Mouse (Mus musculus) liver, postnatal 0 days (tissue): ENCODE data around the gene Scarf1. TPM values are rescaled to one million over a fixed set of nuclear protein-coding genes. Genes with fewer than 3 reads are reported as not detected.

Experiments used
- ATAC-seq: fragments of 200-750 bp; cut with Nextera tagmentation; 2 replicates; pipeline ENCODE4 v1.8.0; 2017; ENCODE audit warnings: mild to moderate bottlenecking, moderate library complexity
- DNase-seq: peaks from one replicate; pipeline ENCODE4 v3.0.0-alpha.2; 2016
- H3K27ac ChIP-seq: fragments of 300-500 bp; sonication (generic); 2 replicates; pipeline ENCODE4 v1.5.1; 2014; ENCODE audit warnings: antibody characterized with exemption, moderate library complexity, mild to moderate bottlenecking, low read depth
- H3K27me3 ChIP-seq: fragments of 300-500 bp; sonication (generic); 2 replicates; pipeline ENCODE4 v1.6.1; 2014; ENCODE audit warnings: low read length, control low read depth, mixed read lengths; ENCODE audit not compliant: insufficient read depth
- H3K36me3 ChIP-seq: fragments of 300-500 bp; sonication (generic); replicated peaks from 2 replicates; pipeline ENCODE4 v1.6.1; 2014; ENCODE audit warnings: mild to moderate bottlenecking, control low read depth, low read length, moderate library complexity, mixed read lengths; ENCODE audit not compliant: insufficient read depth
- H3K4me1 ChIP-seq: fragments of 300-500 bp; sonication (generic); 2 replicates; pipeline ENCODE4 v1.6.1; 2014; ENCODE audit warnings: antibody characterized with exemption, mild to moderate bottlenecking, control low read depth; ENCODE audit not compliant: insufficient read depth
- H3K4me2 ChIP-seq: fragments of 300-500 bp; sonication (generic); 2 replicates; pipeline ENCODE4 v1.6.1; 2014; ENCODE audit warnings: low read depth, mild to moderate bottlenecking, low read length, moderate library complexity, mixed read lengths
- H3K4me3 ChIP-seq: fragments of 300-500 bp; sonication (generic); 2 replicates; pipeline ENCODE4 v1.5.1; 2014; ENCODE audit warnings: low read depth, low read length
- H3K9ac ChIP-seq: fragments of 300-500 bp; sonication (generic); replicated peaks from 2 replicates; pipeline ENCODE4 v1.6.1; 2014; ENCODE audit warnings: mild to moderate bottlenecking, moderate library complexity
- H3K9me3 ChIP-seq: fragments of 300-500 bp; sonication (generic); 2 replicates; pipeline ENCODE4 v1.6.1; 2016; ENCODE audit warnings: mild to moderate bottlenecking, control low read depth, low read length, mixed read lengths
- CTCF ChIP-seq: sonication (generic); IDR thresholded peaks from 2 replicates; pipeline ENCODE4 v1.5.1; 2016; ENCODE audit warnings: antibody characterized with exemption, low read depth
- EP300 ChIP-seq: IDR thresholded peaks from 2 replicates; pipeline ENCODE4 v1.6.1; 2016; ENCODE audit warnings: antibody characterized with exemption, low read depth, mild to moderate bottlenecking
- WGBS: fragments of 180-500 bp; shearing (Covaris S2); extraction: QIAGEN DNeasy Blood & Tissue Kit; methylation state at CpG from one replicate; pipeline ENCODE4 v1.1.7; 2014; ENCODE audit not compliant: insufficient replicate concordance; 5-methylcytosine and 5-hydroxymethylcytosine counted together
- polyA plus RNA-seq: library from polyadenylated mRNA; unstranded; fragments of >200 nt; fragmentation: Nextera tagmentation; extraction: Ambion mirVana; gene quantifications from 2 replicates; pipeline ENCODE4 v1.2.1, GENCODE M21; 2015

Scarf1 gene
- polyA plus RNA-seq, 1 experiment from 2014 or later = 3.1 TPM

DNA sequence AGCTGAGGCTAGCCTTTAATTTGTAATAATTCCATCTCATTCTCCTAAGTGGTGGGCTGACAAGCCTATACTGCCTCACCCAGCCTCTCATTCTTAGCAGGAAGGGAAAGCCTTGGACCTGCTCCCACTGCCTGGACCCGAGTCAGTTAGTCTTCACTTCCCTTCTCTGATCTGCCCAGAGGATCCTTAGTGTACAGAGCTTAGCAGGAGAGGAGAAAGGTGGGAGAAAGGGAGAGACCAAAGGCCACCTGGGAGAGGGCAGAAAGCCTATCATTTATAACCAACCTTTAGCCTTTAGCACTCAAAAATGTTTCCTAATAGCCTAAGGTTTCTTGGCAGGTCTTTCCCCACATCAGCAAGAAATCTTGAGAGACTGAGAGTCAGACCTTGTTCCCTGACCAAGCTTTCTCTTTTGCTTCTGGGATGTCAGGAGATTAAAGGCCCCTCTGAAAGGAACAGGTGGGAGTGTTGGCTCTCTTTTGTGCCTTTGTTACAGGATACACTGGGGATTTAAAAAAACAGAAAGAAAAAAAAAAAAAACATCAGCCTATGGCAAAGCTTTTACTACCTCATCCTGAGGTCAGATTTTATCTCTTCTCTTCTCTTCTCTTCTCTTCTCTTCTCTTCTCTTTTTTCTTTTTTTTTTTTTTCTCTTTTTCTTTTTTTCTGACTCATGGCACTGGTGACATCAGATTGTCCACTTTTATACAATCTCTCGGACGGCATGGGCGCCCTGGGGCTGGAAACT is 21.1 kb downstream of the Scarf1 start:
- peak overlapping the region; percentile 94; the same call in 1 of the 2 replicates for H3K4me2 ChIP-seq
- TF ChIP-seq CTCF (no peak), EP300 (no peak)
- no peaks in the 10 kb centered on the region for H3K9me3 ChIP-seq
- H3K36me3 ChIP-seq = no peaks in the 10 kb centered on the region; the same call in 1 of the 2 replicates
- no peak overlapping the region for H3K4me3 ChIP-seq
- no peak overlapping the region for H3K9ac ChIP-seq
- no peak for DNase-seq
- H3K27me3 ChIP-seq = no peaks in the 10 kb centered on the region
- H3K27ac ChIP-seq = peak overlapping the region; percentile 23; the same call in 1 of the 2 replicates
- ATAC-seq = no peak
- WGBS = 45% methylated on average over 4 of the region's 4 CpGs
- peaks cover 21% of the 10 kb centered on the region for H3K4me1 ChIP-seq

DNA sequence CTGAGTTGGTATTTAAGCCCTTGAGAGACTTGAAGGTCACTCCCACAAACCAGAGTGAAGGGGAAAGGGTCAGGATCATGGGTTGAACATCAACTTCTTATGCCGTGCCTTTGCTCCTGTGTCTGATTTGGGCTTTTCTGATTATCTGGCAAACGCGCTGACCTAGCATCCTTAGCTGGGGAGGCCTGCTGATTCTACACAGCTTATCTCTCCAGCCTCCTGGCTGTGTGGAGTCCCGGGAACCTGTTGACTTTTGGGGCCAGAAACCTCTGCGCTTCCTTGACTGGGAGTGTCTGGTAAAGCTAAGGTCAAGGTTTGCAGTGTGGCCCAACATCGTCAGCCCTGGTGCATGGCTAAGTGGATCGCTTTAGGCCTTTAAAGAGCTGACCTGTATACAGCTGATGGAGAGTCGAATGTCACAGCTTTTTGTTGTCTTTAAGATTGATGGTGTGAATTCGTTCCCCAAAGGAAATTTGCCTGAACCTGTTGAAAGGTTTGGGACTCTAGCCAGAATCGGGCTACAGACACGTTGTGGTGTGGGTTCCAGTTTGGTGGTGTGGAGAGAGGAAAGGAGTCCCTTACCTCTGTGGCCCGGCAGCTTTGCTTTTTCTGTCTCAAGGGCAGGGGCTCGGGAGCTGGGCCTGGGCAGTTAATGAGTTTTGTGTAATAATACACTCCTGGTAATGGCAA is 21.9 kb downstream of the Scarf1 start:
- no peak overlapping the region for H3K27ac ChIP-seq

DNA sequence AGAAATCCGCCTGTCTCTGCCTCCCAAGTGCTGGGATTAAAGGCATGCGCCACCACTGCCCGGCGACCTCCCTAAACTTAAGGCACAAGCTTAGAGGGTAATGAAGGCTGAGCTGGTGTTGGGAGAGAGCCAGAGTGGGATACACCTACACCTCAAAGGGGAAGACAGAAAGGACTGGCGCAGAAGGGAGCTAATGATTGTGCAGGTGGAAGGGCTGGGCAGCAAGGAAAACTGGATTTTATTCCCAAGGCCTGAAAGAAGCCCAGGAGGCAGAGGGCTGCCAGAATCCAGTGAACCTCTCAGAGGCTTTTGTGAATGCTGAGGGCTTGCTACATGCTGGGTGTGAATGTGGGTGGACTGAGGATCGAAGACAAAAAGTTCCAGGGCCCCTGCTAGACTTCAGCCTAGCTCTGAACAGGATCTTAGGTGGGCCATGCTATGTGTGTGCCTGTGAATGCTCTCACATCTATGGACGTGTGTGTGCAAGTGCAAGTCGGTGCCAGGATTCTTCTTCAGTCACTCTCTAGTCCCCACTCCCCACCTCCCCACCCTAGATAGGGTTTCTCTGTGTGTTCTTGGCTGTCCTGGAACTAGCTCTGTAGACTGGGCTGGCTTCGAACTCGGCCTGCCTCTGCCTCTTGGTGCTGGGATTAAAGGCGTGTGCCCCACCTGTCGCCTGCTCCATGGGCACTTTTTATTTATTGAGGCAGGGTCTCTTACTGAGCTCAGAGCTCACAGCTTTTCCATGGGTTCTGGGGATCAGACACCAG is 23.1 kb downstream of the Scarf1 start:
- Histone ChIP-seq H3K4me2 (no peak overlapping the region), H3K4me1 (peaks cover 28% of the 10 kb centered on the region), H3K9ac (no peak overlapping the region), H3K9me3 (no peaks in the 10 kb centered on the region), H3K27ac (no peak overlapping the region), H3K4me3 (no peak overlapping the region), H3K36me3 (no peaks in the 10 kb centered on the region; the same call in 1 of the 2 replicates), H3K27me3 (no peaks in the 10 kb centered on the region)
- ATAC-seq (no peak), DNase-seq (no peak)
- no peak for TF ChIP-seq EP300
- TF ChIP-seq CTCF = no peak
- 88% methylated on average over 12 of the region's 12 CpGs for WGBS

More for the DNA sequence above, 21.9 kb downstream of the Scarf1 start:
- Histone ChIP-seq H3K4me3 (no peak overlapping the region), H3K4me2 (peak overlapping the region; percentile 23; the same call in 1 of the 2 replicates), H3K4me1 (peaks cover 23% of the 10 kb centered on the region), H3K27me3 (no peaks in the 10 kb centered on the region), H3K36me3 (no peaks in the 10 kb centered on the region; the same call in 1 of the 2 replicates), H3K9ac (no peak overlapping the region), H3K9me3 (no peaks in the 10 kb centered on the region)
- peak; percentile 3; the same call in 1 of the 2 replicates for TF ChIP-seq EP300
- TF ChIP-seq CTCF = no peak
- 40% methylated on average over 13 of the region's 13 CpGs for WGBS
- ATAC-seq (no peak), DNase-seq (no peak)

DNA sequence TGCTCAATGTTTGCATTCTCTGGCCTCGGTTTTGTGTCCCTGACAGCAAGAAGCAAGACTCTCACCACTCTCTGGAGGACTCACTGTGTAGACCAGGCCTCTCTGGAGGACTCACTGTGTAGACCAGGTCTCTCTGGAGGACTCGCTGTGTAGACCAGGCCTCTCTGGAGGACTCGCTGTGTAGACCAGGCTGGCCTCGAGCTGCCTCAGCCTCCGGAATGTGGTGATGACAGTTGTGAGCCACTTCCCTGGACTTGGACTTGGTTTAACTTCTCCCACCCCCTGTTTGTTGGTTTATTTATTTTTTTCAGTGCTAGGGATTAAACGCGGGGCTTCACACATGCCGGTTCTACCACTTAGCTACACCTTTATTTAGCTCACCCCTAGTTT is 23.7 kb downstream of the Scarf1 start:
- H3K27ac ChIP-seq = no peak overlapping the region
- no peak overlapping the region for H3K9ac ChIP-seq
- H3K27me3 ChIP-seq = no peaks in the 10 kb centered on the region
- peaks cover 22% of the 10 kb centered on the region for H3K4me1 ChIP-seq
- DNase-seq (no peak), ATAC-seq (no peak)
- no peaks in the 10 kb centered on the region for H3K9me3 ChIP-seq
- no peaks in the 10 kb centered on the region; the same call in 1 of the 2 replicates for H3K36me3 ChIP-seq
- 75% methylated on average over 8 of the region's 8 CpGs for WGBS
- TF ChIP-seq EP300 (no peak), CTCF (no peak)
- no peak overlapping the region for H3K4me2 ChIP-seq
- H3K4me3 ChIP-seq = no peak overlapping the region

DNA sequence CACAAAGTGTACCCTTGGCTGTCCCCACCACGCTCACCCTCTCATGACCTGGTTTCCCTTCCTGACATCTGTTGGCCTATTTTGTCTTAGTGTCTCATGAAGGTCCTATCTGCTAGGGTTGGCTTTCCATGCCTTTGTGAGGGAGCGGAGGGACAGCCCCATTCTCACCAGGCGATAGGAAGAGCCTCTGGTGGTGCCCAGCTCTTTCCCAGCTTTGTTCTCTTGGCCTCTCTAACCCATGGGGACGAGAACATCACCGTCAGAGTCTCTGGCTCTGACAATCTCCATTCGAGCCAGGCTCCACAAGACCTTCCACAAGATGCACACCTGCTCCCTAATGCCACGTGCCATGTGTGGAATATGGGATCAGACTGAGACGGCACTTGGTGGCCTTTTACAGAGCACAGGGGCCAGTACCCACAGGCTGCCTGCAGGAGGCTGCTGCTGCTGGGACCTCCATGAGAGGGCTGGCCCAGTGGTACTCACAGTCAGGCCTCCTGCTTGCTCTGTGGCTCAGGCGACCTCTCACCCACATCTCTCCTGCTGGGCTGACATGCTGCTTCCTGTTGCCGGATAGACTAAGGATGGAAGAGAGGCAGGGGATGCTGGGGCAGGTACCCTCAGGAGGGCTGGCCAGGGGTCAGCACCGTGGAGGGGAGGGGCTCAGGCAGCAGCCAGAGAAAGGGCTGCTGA is 24.3 kb downstream of the Scarf1 start:
- Histone ChIP-seq H3K9ac (no peak overlapping the region), H3K27ac (0 out of 2 replicates have a peak overlapping the region, but pooled peaks have one; percentile 1), H3K4me1 (peaks cover 21% of the 10 kb centered on the region)

More for the DNA sequence above, 24.3 kb downstream of the Scarf1 start:
- Histone ChIP-seq H3K4me3 (no peak overlapping the region), H3K4me2 (no peak overlapping the region), H3K36me3 (no peaks in the 10 kb centered on the region; the same call in 1 of the 2 replicates), H3K9me3 (no peaks in the 10 kb centered on the region), H3K27me3 (no peaks in the 10 kb centered on the region)
- peak; percentile 31; the same call in 1 of the 2 replicates for ATAC-seq
- peak; percentile 45 for DNase-seq
- TF ChIP-seq EP300 (no peak), CTCF (peak; percentile 16; the same call in 1 of the 2 replicates)
- 66% methylated on average over 11 of the region's 11 CpGs for WGBS
